Mouse (Mus musculus) liver, embryonic 12.5 days (tissue): ENCODE measurements around the gene Ear1. TPM values are rescaled to one million over a fixed set of nuclear protein-coding genes. Genes with fewer than 3 reads are reported as not detected.
"Not testable (repeated sequence)": the region's sequence is repeated elsewhere in the genome, so short reads cannot be mapped to it uniquely, and the experiment has no call there.

Source experiments
- ATAC-seq: fragments of 200-750 bp; cut with Nextera tagmentation; 2 replicates; pipeline ENCODE4 v1.8.0; 2017; ENCODE audit warnings: moderate number of reproducible peaks, mild to moderate bottlenecking, moderate library complexity
- H3K27ac ChIP-seq: fragments of 300-500 bp; sonication (generic); 2 replicates; pipeline ENCODE4 v1.5.1; 2016; ENCODE audit warnings: mild to moderate bottlenecking
- H3K27me3 ChIP-seq: fragments of 300-500 bp; sonication (generic); replicated peaks from 2 replicates; pipeline ENCODE4 v1.6.1; 2016; ENCODE audit warnings: mild to moderate bottlenecking, moderate library complexity
- H3K36me3 ChIP-seq: fragments of 300-500 bp; sonication (generic); 2 replicates; pipeline ENCODE4 v1.6.1; 2016; ENCODE audit warnings: mild to moderate bottlenecking, moderate library complexity
- H3K4me1 ChIP-seq: fragments of 300-500 bp; sonication (generic); 2 replicates; pipeline ENCODE4 v1.6.1; 2016
- H3K4me2 ChIP-seq: fragments of 300-500 bp; sonication (generic); 2 replicates; pipeline ENCODE4 v1.6.1; 2016; ENCODE audit warnings: mild to moderate bottlenecking, moderate library complexity
- H3K4me3 ChIP-seq: fragments of 300-500 bp; sonication (generic); 2 replicates; pipeline ENCODE4 v1.5.1; 2016; ENCODE audit warnings: mild to moderate bottlenecking, moderate library complexity
- H3K9ac ChIP-seq: fragments of 300-500 bp; sonication (generic); 2 replicates; pipeline ENCODE4 v1.6.1; 2016; ENCODE audit warnings: mild to moderate bottlenecking, moderate library complexity
- H3K9me3 ChIP-seq: fragments of 300-500 bp; sonication (generic); replicated peaks from 2 replicates; pipeline ENCODE4 v1.6.1; 2016; ENCODE audit warnings: mild to moderate bottlenecking, moderate library complexity
- WGBS: fragments of 180-500 bp; shearing (Covaris S2); methylation state at CpG from one replicate; pipeline ENCODE4 v1.1.7; 2016; ENCODE audit not compliant: insufficient replicate concordance; 5-methylcytosine and 5-hydroxymethylcytosine counted together
- polyA plus RNA-seq: library from polyadenylated mRNA; unstranded; fragments of >200 nt; fragmentation: Nextera tagmentation; extraction: Ambion mirVana; gene quantifications from 2 replicates; pipeline ENCODE4 v1.2.1, GENCODE M21; 2016

The Ear1 gene
- polyA plus RNA-seq, 1 experiment from 2014 or later: 3.5 TPM

DNA sequence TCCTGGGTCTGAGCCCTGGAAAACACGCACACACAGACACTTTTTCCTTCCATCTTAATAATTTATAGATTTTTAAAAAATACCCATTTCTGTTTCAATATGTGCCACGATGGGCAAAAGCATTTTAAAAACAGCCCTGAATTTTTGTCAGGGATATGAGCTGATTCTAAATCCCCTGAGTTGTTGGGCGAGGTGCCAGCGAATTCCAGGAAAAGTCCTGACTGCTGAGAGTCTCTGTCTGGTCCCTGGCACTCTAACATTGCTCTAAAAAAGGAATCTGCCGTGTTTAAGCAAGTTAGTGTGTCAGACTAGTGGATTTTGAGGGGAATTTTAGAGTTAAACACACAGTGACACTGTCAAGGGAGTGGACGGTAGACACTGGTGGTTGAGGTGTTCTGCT lies 15.9 kb downstream of the Ear1 start:
- not testable (repeated sequence) for H3K9me3 ChIP-seq, H3K27me3 ChIP-seq, H3K4me3 ChIP-seq, H3K4me1 ChIP-seq, H3K4me2 ChIP-seq, H3K36me3 ChIP-seq, ATAC-seq, H3K27ac ChIP-seq, H3K9ac ChIP-seq
- 43% methylated on average over 5 of the region's 6 CpGs for WGBS

GRCm38 (mm10) chr14:43843949-43844573 lies 31.3 kb downstream of the Ear1 start:
- H3K27me3 ChIP-seq, H3K4me1 ChIP-seq, H3K36me3 ChIP-seq, H3K4me2 ChIP-seq, H3K4me3 ChIP-seq, H3K27ac ChIP-seq, ATAC-seq, H3K9ac ChIP-seq, H3K9me3 ChIP-seq: not testable (repeated sequence)
- 57% methylated on average over 4 of the region's 4 CpGs for WGBS

DNA sequence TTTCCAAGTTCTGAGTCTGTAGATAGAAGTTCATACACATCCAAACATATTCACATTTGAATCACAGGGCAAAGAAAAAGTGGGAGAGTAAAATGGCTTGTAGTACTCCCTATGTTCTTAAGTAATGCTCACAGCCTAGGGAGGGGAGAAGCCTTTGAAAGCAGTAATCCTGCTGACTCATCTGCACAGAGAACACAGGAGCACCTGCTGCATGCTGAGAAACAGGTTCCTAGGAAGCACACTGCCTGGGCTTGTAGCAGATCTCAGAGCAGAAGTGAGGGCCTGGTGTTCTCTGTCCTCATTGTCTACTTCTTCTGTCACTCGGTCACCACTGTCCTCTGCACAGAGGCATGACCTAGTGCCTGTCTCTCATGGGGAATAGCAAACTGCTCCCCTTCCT lies 34.3 kb downstream of the Ear1 start:
- H3K36me3 ChIP-seq, H3K4me2 ChIP-seq, H3K4me1 ChIP-seq, H3K9ac ChIP-seq, ATAC-seq, H3K27ac ChIP-seq, H3K27me3 ChIP-seq, H3K4me3 ChIP-seq, H3K9me3 ChIP-seq: not testable (repeated sequence)
- WGBS: 0% methylated on average over 1 of the region's 1 CpGs

DNA sequence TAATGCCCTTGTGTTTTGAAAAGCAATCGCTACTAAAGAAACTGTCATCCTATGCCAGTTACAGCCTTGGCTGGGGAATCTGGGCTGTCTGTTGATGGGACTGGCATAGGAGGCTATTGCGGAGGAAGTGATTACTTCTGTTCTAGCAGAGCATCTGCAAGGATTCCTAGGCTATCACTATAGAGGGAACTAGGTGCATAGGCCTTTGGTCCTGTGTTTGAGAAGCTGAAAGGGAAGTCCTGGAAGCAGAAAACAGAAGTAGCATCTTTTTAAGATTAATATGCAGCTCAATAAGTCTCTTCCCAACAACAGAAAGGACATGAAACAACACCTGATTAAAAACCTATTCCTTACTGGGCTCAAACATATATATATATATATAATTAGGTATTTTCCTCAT lies 40.0 kb downstream of the Ear1 start:
- not testable (repeated sequence) for H3K27me3 ChIP-seq, H3K27ac ChIP-seq, H3K36me3 ChIP-seq, ATAC-seq, H3K4me2 ChIP-seq, H3K4me3 ChIP-seq, H3K4me1 ChIP-seq, H3K9ac ChIP-seq, H3K9me3 ChIP-seq
- 68% methylated on average over 2 of the region's 2 CpGs for WGBS

DNA sequence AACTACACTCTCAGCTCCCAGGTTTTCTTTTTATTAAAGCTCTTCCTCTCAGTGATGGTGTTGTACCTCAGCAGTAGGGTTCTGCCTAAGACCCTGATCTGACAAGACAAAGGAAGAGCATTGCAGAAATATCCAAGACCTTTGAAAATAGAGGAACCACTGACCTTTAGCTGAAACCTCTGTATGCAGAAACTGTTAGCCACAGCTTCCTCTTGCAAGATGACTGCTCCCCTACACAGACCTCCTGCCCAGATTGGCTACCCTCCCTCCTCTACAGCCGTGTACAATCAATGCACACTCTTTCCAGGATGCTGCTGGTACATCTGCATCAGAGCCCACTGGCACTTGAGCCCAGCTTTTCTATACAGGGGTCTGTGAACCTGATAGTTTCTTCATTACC lies 44.9 kb downstream of the Ear1 start:
- not testable (repeated sequence) for H3K27me3 ChIP-seq, H3K4me2 ChIP-seq, H3K36me3 ChIP-seq, ATAC-seq, H3K4me3 ChIP-seq, H3K4me1 ChIP-seq, H3K27ac ChIP-seq, H3K9me3 ChIP-seq, H3K9ac ChIP-seq
- WGBS: 15% methylated on average over 1 of the region's 1 CpGs

DNA sequence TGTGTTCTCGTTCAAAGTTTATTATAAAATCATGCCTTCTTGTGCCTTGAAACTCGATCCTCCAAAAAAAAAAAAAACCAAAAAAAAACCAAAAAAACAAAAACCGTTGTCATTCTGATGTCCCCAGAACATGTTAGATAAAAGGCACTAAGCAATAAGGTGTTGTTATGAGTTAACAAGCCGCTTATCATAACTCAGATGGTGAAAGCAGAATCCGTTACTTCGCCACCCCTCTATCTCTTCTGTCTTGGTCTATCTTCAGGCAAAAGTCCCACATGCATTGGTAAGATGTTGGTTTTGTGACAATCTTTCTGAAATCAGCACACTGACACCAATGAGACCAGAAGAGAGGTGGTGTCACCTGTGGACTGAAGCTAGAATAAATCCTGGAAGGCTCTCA lies 51.1 kb downstream of the Ear1 start:
- H3K4me3 ChIP-seq, H3K27ac ChIP-seq, H3K9me3 ChIP-seq, H3K4me2 ChIP-seq, H3K36me3 ChIP-seq, H3K27me3 ChIP-seq, H3K4me1 ChIP-seq, H3K9ac ChIP-seq, ATAC-seq: not testable (repeated sequence)
- WGBS: 53% methylated on average over 6 of the region's 6 CpGs

GRCm38 (mm10) chr14:43821869-43822268 lies 53.4 kb downstream of the Ear1 start:
- not testable (repeated sequence) for H3K27ac ChIP-seq, H3K4me2 ChIP-seq, H3K9ac ChIP-seq, H3K9me3 ChIP-seq, H3K27me3 ChIP-seq, H3K4me1 ChIP-seq, H3K36me3 ChIP-seq, H3K4me3 ChIP-seq
- ATAC-seq: peak; percentile 66; the same call in 1 of the 2 replicates
- 37% methylated on average over 1 of the region's 2 CpGs for WGBS

GRCm38 (mm10) chr14:43812458-43812857 lies 62.9 kb downstream of the Ear1 start:
- H3K4me3 ChIP-seq, H3K9ac ChIP-seq, ATAC-seq, H3K9me3 ChIP-seq, H3K36me3 ChIP-seq, H3K4me2 ChIP-seq, H3K27ac ChIP-seq, H3K27me3 ChIP-seq, H3K4me1 ChIP-seq: not testable (repeated sequence)
- WGBS: 55% methylated on average over 8 of the region's 9 CpGs

DNA sequence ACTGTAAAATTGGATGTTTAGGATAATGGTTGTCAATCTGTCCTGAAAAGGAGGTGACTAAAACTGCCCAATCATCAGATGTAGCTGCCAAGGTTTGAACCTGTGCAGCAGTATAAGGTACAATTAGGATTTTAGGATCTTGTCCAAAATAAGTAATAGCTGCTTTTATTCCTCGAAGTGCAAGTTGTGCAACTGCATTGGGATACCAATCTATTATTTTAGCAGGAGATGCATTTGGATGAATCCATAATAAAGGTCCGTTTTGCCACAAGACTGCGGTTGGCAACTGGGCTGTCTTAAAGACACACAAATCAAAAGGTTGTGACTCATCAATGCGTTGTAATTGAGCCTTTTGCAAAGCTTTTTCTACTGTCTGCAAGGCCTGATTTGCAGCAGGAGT lies 67.2 kb downstream of the Ear1 start:
- not testable (repeated sequence) for H3K36me3 ChIP-seq, H3K4me1 ChIP-seq, H3K27me3 ChIP-seq, H3K27ac ChIP-seq, H3K9ac ChIP-seq, H3K9me3 ChIP-seq, H3K4me2 ChIP-seq, H3K4me3 ChIP-seq, ATAC-seq
- 56% methylated on average over 4 of the region's 4 CpGs for WGBS

- H3K9me3 ChIP-seq, H3K4me2 ChIP-seq, ATAC-seq, H3K36me3 ChIP-seq, H3K9ac ChIP-seq, H3K27ac ChIP-seq, H3K4me3 ChIP-seq, H3K4me1 ChIP-seq, H3K27me3 ChIP-seq: not testable (repeated sequence)
- WGBS: 25% methylated on average over 7 of the region's 7 CpGs
These were observed 70.9 kb downstream of the Ear1 start for GRCm38 (mm10) chr14:43804435-43804834.

DNA sequence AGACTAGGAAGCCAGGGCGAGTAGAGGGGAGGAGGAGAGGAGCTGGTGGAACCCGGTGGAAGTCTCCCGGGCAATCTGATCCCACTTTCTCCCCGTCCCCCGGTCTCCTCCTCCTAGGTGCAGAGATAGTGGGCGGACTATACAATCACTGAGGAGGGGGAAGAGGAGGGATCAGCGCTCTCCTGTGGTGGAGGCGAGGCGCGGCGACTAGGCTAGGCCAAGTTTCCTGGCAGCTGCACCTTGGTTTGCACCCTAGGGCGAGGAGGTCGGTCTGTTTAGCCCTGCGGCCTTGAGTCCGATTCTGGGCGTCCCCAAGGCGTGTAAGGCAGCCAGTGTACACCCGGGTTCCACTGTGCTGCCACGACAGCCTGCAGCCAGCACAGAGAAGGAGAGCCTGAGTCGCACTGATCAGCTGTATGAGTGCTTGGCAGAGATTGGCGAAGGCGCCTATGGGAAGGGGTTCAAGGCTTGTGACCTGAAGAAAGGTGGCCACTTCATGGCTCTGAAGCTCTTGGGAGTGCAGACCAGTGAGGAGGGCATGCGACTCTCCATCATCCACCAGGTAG lies 78.3 kb downstream of the Ear1 start:
- ATAC-seq, H3K4me1 ChIP-seq: not testable (repeated sequence)
- WGBS: 9% methylated on average over 22 of the region's 23 CpGs

GRCm38 (mm10) chr14:43796069-43796904 lies 79.0 kb downstream of the Ear1 start:
- Histone ChIP-seq H3K4me3 (no peak overlapping the region), H3K27ac (no peak overlapping the region), H3K9me3 (no peaks in the 10 kb centered on the region), H3K4me2 (peak overlapping the region; percentile 40), H3K27me3 (peaks cover 8% of the 10 kb centered on the region; the same call in 1 of the 2 replicates), H3K36me3 (no peaks in the 10 kb centered on the region), H3K4me1 (no peaks in the 10 kb centered on the region), H3K9ac (no peak overlapping the region)
- no peak for ATAC-seq
- 21% methylated on average over 14 of the region's 14 CpGs for WGBS

More for the DNA sequence above, 78.3 kb downstream of the Ear1 start:
- H3K36me3 ChIP-seq, H3K4me3 ChIP-seq, H3K27ac ChIP-seq, H3K9ac ChIP-seq, H3K27me3 ChIP-seq, H3K9me3 ChIP-seq: not testable (repeated sequence)
- H3K4me2 ChIP-seq: peak overlapping the region; percentile 40
